Mouse (Mus musculus): ENCODE results near the gene Stx2. TPM values are rescaled to one million over a fixed set of nuclear protein-coding genes. Genes with fewer than 3 reads are reported as not detected.

Stx2 gene
- total RNA-seq, 4 experiments from 2014 or later, result 24.9 to 32.9 (median 26.9) TPM

DNA sequence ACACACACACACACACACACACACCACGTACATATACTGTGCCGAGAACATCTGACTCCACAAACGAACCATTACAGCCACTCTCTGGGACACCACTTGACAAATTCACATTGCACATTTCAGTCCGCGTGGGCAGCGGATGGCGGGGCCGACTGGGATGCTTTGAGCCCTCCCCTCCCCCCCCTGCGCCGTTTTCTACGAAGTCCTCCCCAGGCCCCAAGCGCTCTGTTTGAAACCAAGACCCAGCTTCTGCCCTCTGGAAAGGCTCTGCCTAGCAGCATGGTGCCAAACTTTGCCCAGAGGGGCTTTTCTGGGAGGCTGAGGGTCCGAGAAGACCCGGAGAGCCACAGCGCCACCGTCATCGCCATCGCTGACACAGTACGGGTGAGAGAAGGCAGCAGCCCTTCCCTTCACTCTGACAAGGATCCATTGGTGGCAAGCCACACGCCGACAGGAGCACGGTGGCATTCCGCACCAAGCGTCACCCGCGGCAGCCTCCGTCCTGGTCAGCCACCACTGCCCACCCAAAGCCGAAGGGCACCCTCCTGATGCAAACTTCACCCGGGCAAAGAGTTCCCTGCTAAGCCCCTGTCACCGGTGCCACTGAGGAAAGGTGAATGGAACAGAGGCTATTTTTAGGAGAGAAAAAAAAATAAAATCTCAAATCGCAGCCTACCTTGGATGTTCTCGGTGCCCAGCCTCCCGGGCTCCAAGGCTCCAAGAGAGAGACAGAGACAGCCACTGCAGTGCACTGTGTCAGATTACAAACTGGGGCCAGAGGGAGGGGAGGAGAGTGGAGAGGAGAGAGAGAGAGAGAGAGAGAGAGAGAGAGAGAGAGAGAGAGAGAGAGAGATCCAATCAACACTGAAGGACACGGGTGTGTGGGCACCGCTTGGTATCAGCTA lies 55.8 kb downstream of the Stx2 start:
- no peak for DNase-seq

DNA sequence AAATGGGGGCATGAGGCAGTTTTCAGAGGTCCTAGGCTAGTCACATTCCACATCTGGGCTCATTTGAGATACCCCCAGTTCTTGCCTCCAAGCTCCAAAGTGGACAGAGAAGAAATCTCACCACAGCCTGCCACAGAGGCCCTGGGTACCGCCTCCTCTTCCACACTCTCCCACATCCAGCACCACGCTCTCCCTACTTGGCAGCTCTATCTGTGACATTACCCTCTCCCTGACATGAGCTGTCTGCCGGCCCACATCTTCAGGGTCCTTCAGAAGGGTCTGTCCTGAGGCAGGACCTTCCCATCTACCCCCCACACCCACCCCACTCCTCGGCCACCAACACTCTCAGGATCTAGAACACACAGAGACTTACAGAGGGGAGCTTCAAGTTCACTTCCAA lies 56.9 kb downstream of the Stx2 start:
- no peak for DNase-seq

DNA sequence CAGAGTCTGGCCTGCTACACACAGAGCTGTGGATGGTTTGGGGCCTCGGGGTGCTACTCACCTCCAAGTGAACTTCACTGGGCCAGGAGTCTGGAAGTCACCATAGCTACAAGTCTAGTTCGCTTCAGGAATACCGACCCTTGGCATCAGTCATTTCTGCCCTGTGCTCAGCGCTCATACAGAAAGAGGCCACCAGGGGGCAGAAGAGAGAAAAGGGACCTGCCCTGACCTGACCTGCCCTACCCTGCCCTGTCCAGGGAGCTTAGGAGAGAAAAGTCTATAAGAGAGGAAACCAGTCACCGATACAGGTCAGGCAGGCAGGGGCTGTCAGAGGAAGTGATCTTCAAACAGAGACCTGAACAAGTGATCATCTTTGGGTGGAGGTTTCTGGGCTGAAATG lies 61.3 kb downstream of the Stx2 start:
- no peak for DNase-seq

DNA sequence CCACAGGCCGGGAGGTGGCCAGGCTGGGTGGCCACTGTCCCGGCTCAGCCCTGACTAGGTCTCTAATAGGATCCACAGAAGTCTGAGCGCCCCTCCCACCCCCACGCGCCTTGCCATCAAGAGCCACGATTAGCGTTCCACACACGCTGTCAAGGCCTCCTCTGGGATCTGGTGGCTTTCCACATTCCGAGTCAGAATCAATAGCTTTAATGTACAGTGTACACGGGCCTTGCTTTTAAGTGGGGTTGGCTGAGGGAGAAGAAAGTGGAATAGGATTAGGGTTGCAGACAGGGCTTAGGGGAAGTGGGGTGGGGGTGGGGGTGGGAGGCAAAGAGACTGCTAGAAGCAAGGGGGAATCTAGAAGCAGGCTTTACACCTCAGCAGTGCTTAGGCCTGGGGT lies 67.9 kb downstream of the Stx2 start:
- DNase-seq, result no peak

DNA sequence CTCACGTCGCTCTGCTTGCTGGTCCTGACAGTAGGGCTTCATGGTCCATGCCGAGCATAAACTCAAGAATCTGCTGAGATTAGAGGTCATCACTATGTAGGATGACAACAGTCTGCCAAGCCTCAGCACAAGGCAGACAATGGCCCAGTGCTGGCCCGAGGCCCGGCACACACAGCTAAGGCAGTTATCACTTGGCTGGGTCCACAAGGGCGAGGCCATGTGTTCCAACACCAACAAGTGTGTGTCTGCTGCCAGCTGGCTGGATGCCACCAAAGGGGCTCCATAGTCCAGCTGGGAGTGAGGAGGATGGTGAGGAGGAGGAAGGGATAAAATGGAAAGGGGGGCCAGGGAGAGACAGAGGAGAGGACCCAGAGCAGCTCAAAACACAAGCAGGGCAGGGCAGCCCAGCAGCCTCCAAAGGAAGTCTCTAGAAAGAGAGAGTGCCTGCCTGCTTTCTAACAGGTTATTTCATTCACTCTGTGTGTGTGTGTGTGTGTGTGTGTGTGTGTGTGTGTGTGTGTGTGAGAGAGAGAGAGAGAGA lies 72.9 kb downstream of the Stx2 start:
- no peak for DNase-seq

Other genes starting within 250 kb of the Stx2 start
- gene Rimbp2, start 55.1 kb downstream of the Stx2 start, total RNA-seq (2022), result 10 to 100 TPM in 2 of 4 experiments, 1 to 10 TPM in 2; 5.3 to 12.5 (median 9.7) TPM
- gene Ran, start 11.5 kb upstream of the Stx2 start, total RNA-seq (2022), result 100 to 1,000 TPM; 137 to 213 (median 176) TPM
- gene Adgrd1, start 88.2 kb upstream of the Stx2 start, total RNA-seq (2022), result 1 to 10 TPM; 2.4 to 4.2 (median 3.7) TPM

Data from adrenal gland, adult 8-10 months (tissue).